9 mouse cellular contexts compared by ENCODE assay signal in genomic region chr4:24850401-24851325, GRCm38 (mm10). TPM values are rescaled to one million over a fixed set of nuclear protein-coding genes. Genes with fewer than 3 reads are reported as not detected.
DNase-seq lines count a peak whose midpoint lies in the region; ATAC-seq and TF ChIP-seq lines count a peak whose summit lies in the region.
"Had no signal": no experiment of that assay in that cellular context is flagged by ENCODE, and none has a peak within 500 bp of the region (broad histone marks: within the 10 kb centered on the region; RNA-seq: fewer than 3 reads in every experiment).

Gene Klhl32 (minus strand): TSS chr4:24851124.

- under 1% methylated on average over 60 of the region's 63 CpGs for WGBS in hindbrain, postnatal 0 days
- WGBS in midbrain, embryonic 10.5 days, result under 1% methylated on average over 63 of the region's 63 CpGs
- WGBS in small intestine, adult 2 months, result under 1% methylated on average over 63 of the region's 63 CpGs

- no peak for TF ChIP-seq POLR2A in small intestine, adult 2 months (IDR thresholded peaks at IDR 0.05; ENCODE audit: low read depth, low read length)

- TF ChIP-seq CTCF in hindbrain, postnatal 0 days (IDR thresholded peaks at IDR 0.05; ENCODE audit: low read depth), result peak; percentile 15
- no peak for TF ChIP-seq CTCF in small intestine, adult 2 months (IDR thresholded peaks at IDR 0.05; ENCODE audit: extremely low read depth, insufficient read length, insufficient replicate concordance, low read depth, low read length)

- peak within 1 kb of the TSS; percentile 88 for H3K9ac ChIP-seq in hindbrain, postnatal 0 days (replicated peaks; ENCODE audit: low read length)

- no peaks in the 10 kb centered on the region for H3K27me3 ChIP-seq in hindbrain, postnatal 0 days (ENCODE audit: insufficient read depth, low read length)
- H3K27me3 ChIP-seq in midbrain, embryonic 10.5 days (ENCODE audit: low read depth, poor library complexity, severe bottlenecking), result no peaks in the 10 kb centered on the region
- H3K27me3 ChIP-seq in small intestine, adult 2 months (ENCODE audit: control insufficient read depth, insufficient read depth, low read length), result no peaks in the 10 kb centered on the region

- peak within 1 kb of the TSS; percentile 92 for H3K27ac ChIP-seq in hindbrain, postnatal 0 days
- peak within 1 kb of the TSS; percentile 85 for H3K27ac ChIP-seq in midbrain, embryonic 10.5 days (replicated peaks)
- H3K27ac ChIP-seq in small intestine, adult 2 months (ENCODE audit: insufficient read depth, low read depth, low read length), result no peak within 1 kb of the TSS
- H3K27ac ChIP-seq: macrophage had no signal

- H3K4me3 ChIP-seq in hindbrain, postnatal 0 days (ENCODE audit: low read length), result peak within 1 kb of the TSS; percentile 82
- peak within 1 kb of the TSS; percentile 70 for H3K4me3 ChIP-seq in midbrain, embryonic 10.5 days
- H3K4me3 ChIP-seq in small intestine, adult 2 months (ENCODE audit: low read depth, low read length), result peak within 1 kb of the TSS; percentile 69

- H3K4me2 ChIP-seq in hindbrain, postnatal 0 days (ENCODE audit: low read depth, low read length), result peak within 1 kb of the TSS; percentile 71

- H3K9me3 ChIP-seq in hindbrain, postnatal 0 days (ENCODE audit: low read length), result no peaks in the 10 kb centered on the region
- H3K9me3 ChIP-seq in midbrain, embryonic 10.5 days (replicated peaks), result no peaks in the 10 kb centered on the region

- no peaks in the 10 kb centered on the region for H3K36me3 ChIP-seq in hindbrain, postnatal 0 days (ENCODE audit: insufficient read depth, low read length)
- no peaks in the 10 kb centered on the region for H3K36me3 ChIP-seq in midbrain, embryonic 10.5 days
- no peaks in the 10 kb centered on the region for H3K36me3 ChIP-seq in small intestine, adult 2 months (ENCODE audit: control insufficient read depth, insufficient read depth, low read length)

- peak; percentile 65 for DNase-seq in WW6 (ENCODE audit: low read depth, low spot score)
- peak; percentile 82 to 85 for DNase-seq in cerebellum, postnatal 36 days
- peak; percentile 7 to 8 for DNase-seq in gastrocnemius, adult 8-10 months (ENCODE audit: low spot score in 2 of 2)
- DNase-seq in hindbrain, postnatal 0 days (ENCODE audit: low spot score), result peak; percentile 92
- DNase-seq in left cerebral cortex, postnatal 10 days (ENCODE audit: extremely low spot score in 1 of 2, low spot score in 2 of 2), result peak; percentile 71 to 89
- peak; percentile 86 for DNase-seq in midbrain, embryonic 10.5 days (ENCODE audit: low spot score)

- no peaks in the 10 kb centered on the region; the same call in 1 of the 2 replicates for H3K4me1 ChIP-seq in hindbrain, postnatal 0 days (ENCODE audit: insufficient read depth, low read length)
- peaks cover 20% of the 10 kb centered on the region for H3K4me1 ChIP-seq in midbrain, embryonic 10.5 days
- peaks cover 8% of the 10 kb centered on the region; the same call in 1 of the 2 replicates for H3K4me1 ChIP-seq in small intestine, adult 2 months (ENCODE audit: control insufficient read depth, insufficient read depth, insufficient read length, low read length)

- peak; percentile 95 for ATAC-seq in hindbrain, postnatal 0 days
- no peak for ATAC-seq in monocyte, adult 5-6 weeks (replicated peaks; ENCODE audit: insufficient number of reproducible peaks, low FRiP score, low TSS enrichment, poor library complexity, severe bottlenecking)

- intact Hi-C loops in left cerebral cortex, postnatal 10 days (cut with DNase I), result no loop called here

RNA-seq across cellular contexts. Expression of gene Klhl32, which starts in this region (rescaled TPM):
- under 1 TPM in 3 of 4 experiments, not detected in 1; 0.07 to 0.17 (median 0.11) TPM for total RNA-seq in gastrocnemius, adult 8-10 months (2022)
- total RNA-seq in hindbrain, postnatal 0 days (2014; rRNA removed), result 28.8 and 31.3 TPM in 2 replicates
- 31.7 and 37.9 TPM in 2 replicates for polyA plus RNA-seq in hindbrain, postnatal 0 days (2015; fragmentation: Nextera tagmentation; extraction: Ambion mirVana)
- 10 to 100 TPM; 16.5 to 17.5 TPM for total RNA-seq in left cerebral cortex, postnatal 10 days (2021)
- polyA plus RNA-seq in midbrain, embryonic 10.5 days (2016; fragmentation: Nextera tagmentation; extraction: Ambion mirVana), result 3.8 and 5.5 TPM in 2 replicates
- polyA plus RNA-seq in small intestine, adult 2 months (2012; rRNA removed), result 0.51 and 0.52 TPM in 2 replicates
- total RNA-seq in monocyte, adult 5-6 weeks (2017), result not detected in 3 replicates
- polyA plus RNA-seq: macrophage had no signal

Comparison
In these comparisons a context has a peak if more than half of its experiments do, and no peak if none do; other contexts are left out.
1. RNA of gene Klhl32 (total RNA-seq): 28.8 to 31.3 TPM in hindbrain, postnatal 0 days and 16.5 to 17.5 TPM in left cerebral cortex, postnatal 10 days; 0.07 to 0.17 TPM in gastrocnemius, adult 8-10 months and not detected in monocyte, adult 5-6 weeks; every median in the first group is over 10 times any median in the second.
2. Peak in DNase-seq in gastrocnemius, adult 8-10 months; RNA of the gene not detected or under 1 TPM.
3. DNase-seq: peak in every context shown above with its lines; median percentile 92 in hindbrain, postnatal 0 days; 86 in midbrain, embryonic 10.5 days; 84 in cerebellum, postnatal 36 days; 80 in left cerebral cortex, postnatal 10 days; 65 in WW6; 8 in gastrocnemius, adult 8-10 months.
4. Peak in every context shown above with its lines, with median percentiles within 50 percentile points of each other: H3K4me3 ChIP-seq.